Mouse (Mus musculus) limb, embryonic 10.5 days (tissue): Measurements from ENCODE around the gene Myrf. TPM values are rescaled to one million over a fixed set of nuclear protein-coding genes. Genes with fewer than 3 reads are reported as not detected.

ENCODE experiments used
- DNase-seq: peaks from one replicate; pipeline ENCODE4 v3.0.0-alpha.2; 2017; ENCODE audit warnings: low spot score
- H3K27ac ChIP-seq: fragments of 300-500 bp; sonication (generic); 2 replicates; pipeline ENCODE4 v1.5.1; 2016; ENCODE audit warnings: mild to moderate bottlenecking
- H3K27me3 ChIP-seq: fragments of 300-500 bp; sonication (generic); 2 replicates; pipeline ENCODE4 v1.6.1; 2016; ENCODE audit warnings: low read depth, mild to moderate bottlenecking; ENCODE audit not compliant: poor library complexity, severe bottlenecking
- H3K36me3 ChIP-seq: fragments of 300-500 bp; sonication (generic); 2 replicates; pipeline ENCODE4 v1.6.1; 2016; ENCODE audit warnings: mild to moderate bottlenecking, moderate library complexity
- H3K4me1 ChIP-seq: fragments of 300-500 bp; sonication (generic); 2 replicates; pipeline ENCODE4 v1.6.1; 2016
- H3K4me3 ChIP-seq: fragments of 300-500 bp; sonication (generic); 2 replicates; pipeline ENCODE4 v1.5.1; 2016; ENCODE audit warnings: mild to moderate bottlenecking, moderate library complexity
- H3K9me3 ChIP-seq: fragments of 300-500 bp; sonication (generic); replicated peaks from 2 replicates; pipeline ENCODE4 v1.6.1; 2016; ENCODE audit warnings: mild to moderate bottlenecking
- WGBS: fragments of 180-500 bp; shearing (Covaris S2); methylation state at CpG from one replicate; pipeline ENCODE4 v1.1.7; 2016; 5-methylcytosine and 5-hydroxymethylcytosine counted together
- polyA plus RNA-seq: library from polyadenylated mRNA; unstranded; fragments of >200 nt; fragmentation: Nextera tagmentation; extraction: Ambion mirVana; gene quantifications from 2 replicates; pipeline ENCODE4 v1.2.1, GENCODE M21; 2016

Myrf gene
- polyA plus RNA-seq, 1 experiment from 2014 or later: 6.8 TPM

DNA sequence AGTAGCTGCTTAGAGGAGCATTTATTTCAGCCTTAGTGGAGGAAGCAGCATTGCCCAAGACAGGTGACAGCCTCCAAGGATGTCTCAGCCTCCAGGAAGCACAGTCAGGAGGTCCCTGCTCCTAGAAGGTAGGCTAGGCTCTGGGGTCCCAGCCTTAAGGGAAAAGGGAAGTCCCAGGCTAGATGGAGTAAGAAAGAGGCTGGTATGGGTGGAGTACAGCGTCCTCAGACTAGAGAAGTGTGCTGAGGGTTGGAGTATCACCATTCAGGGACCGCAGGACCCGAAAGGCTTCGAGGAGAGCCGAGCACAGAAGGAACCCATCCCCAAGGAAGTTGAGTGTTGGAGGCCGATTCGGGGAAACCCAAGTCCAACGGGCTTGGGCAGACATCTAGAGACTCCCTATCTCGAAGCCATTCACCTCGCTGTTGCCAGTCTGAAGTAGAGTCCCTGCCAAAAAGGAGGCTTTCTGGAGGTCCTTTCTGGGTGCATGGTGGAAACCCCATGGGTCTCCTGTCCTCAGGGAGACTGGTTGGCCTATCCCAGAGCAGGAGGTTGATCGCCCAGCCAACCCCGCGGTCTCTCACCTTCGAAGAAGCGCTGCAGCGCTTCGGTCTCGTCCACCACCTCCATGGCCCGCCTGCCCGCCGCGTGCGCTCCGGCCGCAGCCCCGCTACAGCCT lies 434 bp downstream of the Myrf start:
- H3K9me3 ChIP-seq: no peaks in the 10 kb centered on the region
- peaks cover 60% of the 10 kb centered on the region for H3K4me1 ChIP-seq
- WGBS: 3% methylated on average over 26 of the region's 26 CpGs
- no peaks in the 10 kb centered on the region for H3K36me3 ChIP-seq
- peak overlapping the region; percentile 68 for H3K4me3 ChIP-seq
- no peak for DNase-seq
- H3K27ac ChIP-seq: peak overlapping the region; percentile 89
- H3K27me3 ChIP-seq: peaks cover 9% of the 10 kb centered on the region; the same call in 1 of the 2 replicates

DNA sequence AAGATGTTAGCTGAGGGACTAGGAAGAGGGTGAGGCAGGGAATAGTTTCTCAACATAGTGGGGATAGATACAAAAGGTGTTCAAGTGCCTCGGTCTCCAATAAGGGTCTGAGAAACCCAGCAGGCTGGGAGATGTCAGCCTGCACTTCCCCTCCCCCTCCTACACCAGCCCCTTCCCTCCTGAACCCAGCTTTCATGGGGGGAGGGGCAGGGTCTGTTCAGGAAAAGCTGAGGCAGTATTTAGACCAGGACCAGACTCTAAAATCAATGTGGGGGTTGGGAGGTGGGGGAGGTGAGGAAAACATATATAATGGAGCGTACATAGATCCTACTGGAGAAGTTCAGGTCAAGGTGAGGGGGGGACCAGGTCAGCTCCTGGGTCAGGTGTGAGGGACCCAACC lies 1.1 kb downstream of the Myrf start:
- H3K36me3 ChIP-seq: no peaks in the 10 kb centered on the region
- peak overlapping the region; percentile 68 for H3K4me3 ChIP-seq
- no peak for DNase-seq
- H3K27ac ChIP-seq: peak overlapping the region; percentile 89
- H3K4me1 ChIP-seq: peaks cover 57% of the 10 kb centered on the region
- H3K27me3 ChIP-seq: peaks cover 9% of the 10 kb centered on the region; the same call in 1 of the 2 replicates
- WGBS: 32% methylated on average over 2 of the region's 2 CpGs
- H3K9me3 ChIP-seq: no peaks in the 10 kb centered on the region

DNA sequence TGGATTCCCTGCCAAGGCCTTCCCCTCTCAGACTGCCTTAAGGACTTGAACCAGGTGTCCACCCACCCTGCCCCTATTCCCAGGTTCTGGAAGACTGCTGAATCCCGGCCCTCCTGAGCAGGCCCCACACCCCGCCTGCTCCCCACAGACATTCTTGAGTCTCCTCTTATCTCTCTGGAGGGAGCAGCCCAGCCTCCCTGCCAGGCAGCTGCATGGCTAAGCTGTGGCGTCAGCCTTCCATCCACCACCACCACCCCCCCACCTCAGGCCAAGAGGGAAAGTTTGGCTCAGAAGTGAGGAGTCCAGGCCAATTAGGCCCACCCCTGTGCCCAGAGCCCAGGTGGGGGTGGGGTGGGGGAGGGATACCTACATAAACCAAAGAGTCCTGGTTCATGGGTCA lies 2.1 kb downstream of the Myrf start:
- no peak for DNase-seq
- Histone ChIP-seq H3K27me3 (peaks cover 9% of the 10 kb centered on the region; the same call in 1 of the 2 replicates), H3K9me3 (no peaks in the 10 kb centered on the region), H3K36me3 (no peaks in the 10 kb centered on the region), H3K4me1 (peaks cover 48% of the 10 kb centered on the region), H3K4me3 (peak overlapping the region; percentile 24; the same call in 1 of the 2 replicates), H3K27ac (peak overlapping the region; percentile 65)
- 43% methylated on average over 3 of the region's 3 CpGs for WGBS

DNA sequence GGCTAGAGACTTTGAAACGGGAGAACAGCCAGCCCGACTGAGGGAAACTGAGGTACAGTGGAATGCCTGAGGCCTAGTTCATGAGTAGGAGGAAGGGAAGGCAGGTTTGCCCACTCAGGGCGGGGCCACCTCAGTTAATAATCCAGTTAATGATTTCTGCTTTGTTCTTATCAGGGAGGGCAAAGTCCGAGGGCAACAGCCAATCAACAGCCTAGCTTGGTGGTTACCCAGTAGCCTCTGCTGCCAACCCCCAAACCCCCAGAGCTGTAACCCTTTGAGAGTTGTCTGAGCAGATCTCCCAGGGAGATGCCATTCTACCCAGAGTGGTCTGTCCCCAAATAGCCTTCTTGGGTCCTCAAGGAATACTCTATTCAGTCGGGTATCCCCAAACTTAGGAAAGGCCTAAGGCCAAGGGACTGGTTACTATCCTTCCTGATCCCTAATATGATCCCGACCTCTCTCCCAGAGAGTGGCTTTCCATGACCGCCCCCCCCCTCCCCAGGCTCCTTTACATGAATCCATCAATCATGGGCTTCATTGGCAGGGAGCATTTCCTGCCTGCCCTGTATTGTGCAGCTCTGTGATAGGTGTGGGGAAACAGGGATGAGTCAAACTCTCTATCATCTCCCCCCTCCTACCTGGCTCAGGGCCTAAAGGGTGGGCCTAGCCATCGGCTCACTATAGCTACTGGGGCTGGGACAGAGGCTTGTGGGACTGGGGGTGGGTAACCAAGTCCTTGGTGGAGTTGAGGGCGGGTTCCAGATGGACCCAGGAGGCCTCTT lies 4.6 kb downstream of the Myrf start:
- H3K4me1 ChIP-seq: peaks cover 60% of the 10 kb centered on the region
- H3K27ac ChIP-seq: no peak overlapping the region
- H3K27me3 ChIP-seq: peaks cover 12% of the 10 kb centered on the region; the same call in 1 of the 2 replicates
- no peaks in the 10 kb centered on the region for H3K36me3 ChIP-seq
- no peaks in the 10 kb centered on the region for H3K9me3 ChIP-seq
- no peak overlapping the region for H3K4me3 ChIP-seq
- DNase-seq: no peak
- WGBS: 85% methylated on average over 9 of the region's 9 CpGs

DNA sequence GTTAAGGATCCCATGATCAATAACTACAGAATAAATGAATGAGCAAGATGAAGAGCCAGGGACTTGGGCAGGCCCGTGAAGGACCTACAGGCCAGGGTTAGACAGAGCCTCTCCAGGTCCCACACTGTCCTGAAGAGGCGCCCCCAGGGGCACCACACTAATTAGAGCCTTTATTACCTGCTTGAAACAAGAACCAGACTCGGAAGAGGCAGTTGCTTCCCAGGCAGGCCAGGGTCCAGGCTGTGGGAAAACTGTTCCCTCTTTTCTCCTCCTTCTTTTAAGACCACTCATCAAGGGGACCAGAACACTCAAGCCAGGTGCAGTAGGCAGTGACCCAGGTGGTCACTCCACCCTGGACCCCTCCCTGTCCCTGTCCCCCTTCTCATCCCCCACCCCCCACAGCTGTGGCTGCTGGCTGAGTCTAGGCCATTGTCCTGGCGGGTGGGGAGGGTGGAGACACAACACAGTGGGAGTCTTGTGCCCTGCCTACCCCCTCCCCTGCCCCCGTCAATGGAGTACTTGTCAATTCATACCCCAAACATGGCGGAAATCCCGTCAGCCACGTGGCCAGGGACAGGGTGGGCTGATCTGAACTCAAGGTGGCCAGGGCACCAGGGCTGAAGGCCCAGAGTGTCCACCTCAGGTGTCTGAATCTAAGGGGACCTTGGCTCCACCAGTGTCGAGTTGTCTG lies 8.1 kb downstream of the Myrf start:
- Histone ChIP-seq H3K27me3 (0 out of 2 replicates have a peak, but pooled peaks cover 4% of the 10 kb centered on the region), H3K27ac (peak overlapping the region; percentile 79), H3K36me3 (peaks cover 9% of the 10 kb centered on the region), H3K4me3 (0 out of 2 replicates have a peak overlapping the region, but pooled peaks have one; percentile 11), H3K9me3 (no peaks in the 10 kb centered on the region), H3K4me1 (peaks cover 53% of the 10 kb centered on the region)
- DNase-seq: peak; percentile 53
- 18% methylated on average over 9 of the region's 9 CpGs for WGBS

DNA sequence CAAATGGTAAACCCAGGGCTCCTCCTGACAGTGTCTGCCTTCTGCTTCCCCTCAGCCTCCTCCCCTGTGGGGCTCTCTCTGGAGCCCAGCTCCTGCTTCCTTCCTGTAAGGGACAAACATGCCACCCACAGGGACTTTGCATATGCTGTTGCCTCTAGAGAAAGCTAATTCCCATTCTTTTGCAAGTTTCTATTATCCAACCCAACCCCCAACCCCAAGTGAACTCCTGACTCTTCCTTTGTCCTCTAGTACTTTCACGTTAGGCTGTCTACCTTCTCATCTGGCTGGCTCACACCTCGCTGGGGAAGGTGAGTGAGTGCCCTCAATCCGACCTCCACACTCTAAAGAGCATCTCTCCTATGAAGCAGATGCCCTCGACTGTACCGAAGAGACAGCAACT lies 8.7 kb downstream of the Myrf start:
- Histone ChIP-seq H3K27me3 (0 out of 2 replicates have a peak, but pooled peaks cover 4% of the 10 kb centered on the region), H3K4me3 (peak overlapping the region; percentile 11; the same call in 1 of the 2 replicates), H3K27ac (peak overlapping the region; percentile 79), H3K9me3 (no peaks in the 10 kb centered on the region), H3K36me3 (peaks cover 9% of the 10 kb centered on the region), H3K4me1 (peaks cover 53% of the 10 kb centered on the region)
- DNase-seq: no peak
- 8% methylated on average over 5 of the region's 5 CpGs for WGBS

DNA sequence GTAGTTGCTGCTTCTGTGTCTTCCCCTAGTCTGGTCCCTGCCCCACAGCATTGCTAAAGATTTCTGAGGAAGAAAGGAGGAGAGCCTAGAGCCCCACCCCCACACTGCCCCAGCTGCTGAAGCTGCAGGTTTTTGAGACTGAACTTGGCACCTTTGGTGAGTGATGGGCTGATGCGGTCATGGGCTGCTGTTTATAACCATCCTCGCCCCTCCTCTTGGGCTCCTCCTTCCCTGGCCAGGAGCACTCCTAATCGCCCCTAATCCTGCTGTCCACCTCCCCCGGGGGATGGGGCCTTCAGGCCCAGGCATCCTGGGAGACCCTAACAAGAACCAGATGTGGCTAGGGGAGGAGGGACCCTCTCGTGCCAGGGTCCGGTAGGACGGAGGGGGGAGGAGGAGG lies 9.5 kb downstream of the Myrf start:
- peak; percentile 64 for DNase-seq
- H3K36me3 ChIP-seq: peaks cover 9% of the 10 kb centered on the region
- peak overlapping the region; percentile 24 for H3K4me3 ChIP-seq
- H3K9me3 ChIP-seq: no peaks in the 10 kb centered on the region
- 0 out of 2 replicates have a peak, but pooled peaks cover 4% of the 10 kb centered on the region for H3K27me3 ChIP-seq
- H3K27ac ChIP-seq: peak overlapping the region; percentile 79
- peaks cover 49% of the 10 kb centered on the region for H3K4me1 ChIP-seq
- WGBS: 4% methylated on average over 7 of the region's 7 CpGs

DNA sequence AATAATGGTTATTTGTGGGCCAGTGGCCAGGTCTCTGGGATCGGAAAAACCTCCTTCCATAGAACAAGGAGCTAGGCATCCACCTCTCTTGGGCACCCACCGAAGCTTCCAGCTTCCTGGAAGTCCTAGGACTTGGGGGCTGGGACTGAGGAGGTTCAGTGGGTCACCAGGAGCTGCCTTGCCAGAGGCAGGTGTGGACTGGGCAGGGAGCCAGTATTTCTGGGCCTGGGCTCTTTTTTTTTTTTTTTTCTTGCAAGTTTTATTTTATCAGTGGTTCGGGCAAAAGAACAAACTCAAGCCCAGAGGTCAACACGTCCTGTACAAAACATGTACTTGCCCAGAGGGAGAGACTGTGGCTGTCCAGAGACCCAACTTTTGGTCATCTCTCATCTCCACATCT lies 14.8 kb downstream of the Myrf start:
- 85% methylated on average over 4 of the region's 4 CpGs for WGBS
- Histone ChIP-seq H3K36me3 (peaks cover 17% of the 10 kb centered on the region), H3K27me3 (no peaks in the 10 kb centered on the region), H3K9me3 (no peaks in the 10 kb centered on the region), H3K4me1 (peaks cover 50% of the 10 kb centered on the region), H3K27ac (no peak overlapping the region), H3K4me3 (no peak overlapping the region)
- no peak for DNase-seq

DNA sequence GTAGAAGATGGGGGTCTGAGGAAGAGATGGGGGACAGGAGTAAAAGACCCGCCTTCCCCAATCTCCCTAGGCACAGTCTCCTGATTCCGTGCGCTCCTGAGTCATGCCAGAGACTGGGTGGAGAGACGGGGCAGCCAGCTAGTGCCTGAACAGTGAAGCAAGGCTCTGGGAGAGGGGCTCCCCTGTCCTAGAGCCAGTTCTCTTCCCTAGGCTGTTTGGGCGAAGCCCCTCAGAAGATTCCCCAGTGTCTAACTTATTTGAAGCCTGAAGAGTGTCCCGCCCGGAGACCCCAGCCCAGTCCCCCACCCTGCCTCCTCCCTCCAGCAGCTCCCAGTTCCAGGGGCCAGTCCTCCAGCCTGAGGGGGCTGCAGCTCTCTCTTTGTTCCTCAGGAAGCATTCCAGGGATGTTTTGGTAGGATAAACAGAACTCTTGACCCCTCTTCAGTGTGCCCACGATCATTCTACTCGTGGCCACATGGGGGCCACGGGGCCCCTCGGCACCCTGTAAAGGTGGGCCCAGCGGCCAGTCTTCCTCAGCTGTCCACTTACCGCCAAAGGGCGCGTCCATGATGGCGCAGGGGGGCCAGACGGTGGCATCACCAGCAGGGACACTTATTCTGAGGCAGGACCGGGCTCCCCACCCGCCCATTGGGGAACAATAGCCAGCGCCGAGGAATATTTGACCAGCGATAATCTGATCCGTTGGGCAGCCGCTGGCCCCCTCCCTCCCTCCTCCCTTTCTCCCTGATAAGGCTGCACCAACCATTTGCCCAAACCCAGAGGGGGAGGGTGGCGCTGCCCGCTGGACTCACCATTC lies 15.7 kb downstream of the Myrf start:
- peak overlapping the region; percentile 73 for H3K27ac ChIP-seq
- H3K4me1 ChIP-seq: peaks cover 41% of the 10 kb centered on the region
- WGBS: 25% methylated on average over 26 of the region's 26 CpGs
- peaks cover 23% of the 10 kb centered on the region for H3K36me3 ChIP-seq
- peak; percentile 50 for DNase-seq
- no peaks in the 10 kb centered on the region for H3K9me3 ChIP-seq
- peak overlapping the region; percentile 1; the same call in 1 of the 2 replicates for H3K4me3 ChIP-seq
- H3K27me3 ChIP-seq: no peaks in the 10 kb centered on the region

DNA sequence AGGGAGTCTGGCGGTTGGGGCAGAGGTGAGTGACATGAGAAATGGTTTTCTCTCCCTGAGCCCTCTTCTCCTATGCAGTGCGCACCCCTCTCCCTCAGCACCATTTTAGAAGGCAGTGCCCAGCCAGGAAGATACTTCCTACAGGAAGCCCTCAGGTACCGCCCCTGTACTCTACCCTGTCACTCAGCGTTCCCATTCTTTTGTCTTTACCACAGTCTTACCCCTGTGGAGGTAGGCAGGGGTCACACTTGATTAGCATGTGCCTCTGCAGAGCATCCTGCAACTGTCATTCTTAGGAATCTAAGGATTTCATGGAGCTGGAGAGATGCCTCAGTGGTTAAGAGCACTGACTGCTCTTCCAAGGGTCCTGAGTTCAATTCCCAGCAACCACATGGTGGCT lies 17.0 kb downstream of the Myrf start:
- H3K4me1 ChIP-seq: peaks cover 33% of the 10 kb centered on the region
- no peaks in the 10 kb centered on the region for H3K9me3 ChIP-seq
- no peak overlapping the region; the same call in 1 of the 2 replicates for H3K27ac ChIP-seq
- no peak for DNase-seq
- 77% methylated on average over 4 of the region's 4 CpGs for WGBS
- no peak overlapping the region for H3K4me3 ChIP-seq
- H3K36me3 ChIP-seq: peaks cover 18% of the 10 kb centered on the region
- no peaks in the 10 kb centered on the region for H3K27me3 ChIP-seq

DNA sequence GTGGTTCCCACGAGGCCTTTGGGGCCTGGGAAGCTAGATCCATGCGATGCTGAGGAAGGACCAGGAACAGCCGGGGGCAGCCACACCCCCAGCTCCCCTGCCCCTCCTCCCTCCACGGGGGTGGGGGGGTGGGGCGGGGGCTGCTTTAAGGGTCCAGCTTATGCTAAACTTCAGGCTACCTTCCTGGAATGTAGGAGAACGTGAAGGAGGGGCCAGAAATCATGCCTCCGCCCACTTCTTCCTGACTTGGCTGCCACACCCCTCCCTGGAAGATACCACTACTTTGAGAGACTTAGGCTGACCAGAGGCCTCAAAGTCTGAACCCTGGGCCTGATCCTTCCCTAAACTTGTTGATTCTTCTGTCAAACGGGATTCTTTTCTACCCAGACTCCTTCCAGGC lies 17.9 kb downstream of the Myrf start:
- 21% methylated on average over 8 of the region's 8 CpGs for WGBS
- peaks cover 32% of the 10 kb centered on the region for H3K4me1 ChIP-seq

DNA sequence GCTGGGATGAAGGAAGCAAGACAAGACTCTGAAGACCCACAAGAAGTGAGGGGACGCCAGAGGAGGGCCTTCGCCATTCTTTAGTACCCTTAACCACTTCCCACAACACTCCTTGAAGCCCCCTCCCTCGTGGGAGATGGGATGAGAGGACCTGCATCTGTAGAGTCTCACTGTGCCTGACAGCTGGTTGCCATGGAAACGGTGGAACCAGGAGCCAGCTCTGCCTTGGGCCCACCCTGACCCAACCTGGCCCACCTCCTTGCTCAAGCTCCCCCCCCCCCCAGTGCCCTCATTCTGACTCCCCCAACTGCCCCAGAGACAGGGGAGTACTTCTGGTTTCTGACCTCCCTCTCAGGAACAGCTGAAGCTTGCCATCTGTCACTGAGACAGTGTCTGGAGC lies 19.0 kb downstream of the Myrf start:
- Histone ChIP-seq H3K4me1 (peaks cover 33% of the 10 kb centered on the region), H3K4me3 (no peak overlapping the region), H3K27ac (no peak overlapping the region; the same call in 1 of the 2 replicates), H3K27me3 (no peaks in the 10 kb centered on the region), H3K36me3 (peaks cover 24% of the 10 kb centered on the region), H3K9me3 (no peaks in the 10 kb centered on the region)
- WGBS: 25% methylated on average over 4 of the region's 4 CpGs
- no peak for DNase-seq

More for the DNA sequence above, 17.9 kb downstream of the Myrf start:
- DNase-seq: no peak
- H3K27ac ChIP-seq: peak overlapping the region; percentile 47
- no peaks in the 10 kb centered on the region for H3K9me3 ChIP-seq
- H3K36me3 ChIP-seq: peaks cover 21% of the 10 kb centered on the region
- H3K4me3 ChIP-seq: no peak overlapping the region
- no peaks in the 10 kb centered on the region for H3K27me3 ChIP-seq
